Mouse (Mus musculus) liver, adult 2 months (tissue): ENCODE measurements at regions not wholly inside any gene's neighbourhood (a gene's known extent, or its start where the extent isn't known, plus 50 kb on each side); places are given as distances from the start of the nearest gene placed in this dataset.
"Not testable (repeated sequence)": the region's sequence is repeated elsewhere in the genome, so short reads cannot be mapped to it uniquely, and the experiment has no call there.

Experiments used
- DNase-seq: peaks from one replicate; pipeline ENCODE4 v3.0.0-alpha.2; 2011; ENCODE audit warnings: low read depth, low spot score; ENCODE audit errors: extremely low read depth
- H3K27ac ChIP-seq: fragments of 200-500 bp; replicated peaks from 2 replicates; pipeline ENCODE4 v1.5.1; 2012; ENCODE audit warnings: low read depth, mild to moderate bottlenecking, control low read depth, inconsistent platforms, low read length; ENCODE audit not compliant: insufficient read depth
- H3K27me3 ChIP-seq: fragments of 200-500 bp; 2 replicates; pipeline ENCODE4 v1.6.1; 2012; ENCODE audit warnings: mild to moderate bottlenecking, moderate library complexity, low read length, inconsistent platforms; ENCODE audit not compliant: control insufficient read depth, insufficient read depth
- H3K36me3 ChIP-seq: fragments of 200-500 bp; 2 replicates; pipeline ENCODE4 v1.6.1; 2012; ENCODE audit warnings: low read length, inconsistent platforms; ENCODE audit not compliant: control insufficient read depth, insufficient read depth
- H3K4me1 ChIP-seq: fragments of 200-500 bp; 2 replicates; pipeline ENCODE4 v1.6.1; 2011; ENCODE audit warnings: low read length; ENCODE audit not compliant: control insufficient read depth, insufficient read depth
- H3K4me3 ChIP-seq: fragments of 200-500 bp; 2 replicates; pipeline ENCODE4 v1.5.1; 2011; ENCODE audit warnings: low read depth, mild to moderate bottlenecking, control low read depth, low read length, moderate library complexity; ENCODE audit not compliant: insufficient read depth
- H3K79me2 ChIP-seq: fragments of 200-500 bp; 2 replicates; pipeline ENCODE4 v1.6.1; 2012; ENCODE audit warnings: inconsistent platforms, mild to moderate bottlenecking, low read length, moderate library complexity; ENCODE audit not compliant: control insufficient read depth, insufficient read depth
- H3K9ac ChIP-seq: fragments of 200-500 bp; 2 replicates; pipeline ENCODE4 v1.6.1; 2012; ENCODE audit warnings: low read depth, mild to moderate bottlenecking, control low read depth, inconsistent platforms, low read length
- CTCF ChIP-seq: fragments of 200-500 bp; IDR thresholded peaks from 2 replicates; pipeline ENCODE4 v1.5.1; 2011; ENCODE audit warnings: low read depth, low read length, control low read depth
- POLR2A ChIP-seq: fragments of 200-500 bp; IDR thresholded peaks from 2 replicates; pipeline ENCODE4 v1.6.1; 2011; ENCODE audit warnings: low read length, control low read depth; ENCODE audit not compliant: insufficient read depth; ENCODE audit errors: extremely low read depth
- WGBS: fragments of 180-500 bp; shearing (Covaris S2); methylation state at CpG from one replicate; pipeline ENCODE4 v1.1.7; 2018; 5-methylcytosine and 5-hydroxymethylcytosine counted together

- 90% methylated on average over 11 of the region's 11 CpGs for WGBS
- no peak for DNase-seq
- Histone ChIP-seq H3K4me1 (no peaks in the 10 kb centered on the region), H3K79me2 (no peaks in the 10 kb centered on the region), H3K9ac (no peak overlapping the region), H3K4me3 (no peak overlapping the region), H3K27me3 (no peaks in the 10 kb centered on the region), H3K36me3 (no peaks in the 10 kb centered on the region), H3K27ac (no peak overlapping the region)
- TF ChIP-seq CTCF = no peak
- TF ChIP-seq POLR2A = no peak
These were observed 209.3 kb downstream of the Plxna1 start for GRCm38 (mm10) chr6:89153027-89153662.

- 67% methylated on average over 1 of the region's 1 CpGs for WGBS
- DNase-seq = peak; percentile 49
- H3K79me2 ChIP-seq = no peaks in the 10 kb centered on the region
These were observed 204.9 kb downstream of the Plxna1 start for GRCm38 (mm10) chr6:89157501-89157900.

GRCm38 (mm10) chr6:89160051-89160450 lies 202.4 kb downstream of the Plxna1 start:
- no peak for DNase-seq
- no peak overlapping the region for H3K27ac ChIP-seq
- no peaks in the 10 kb centered on the region for H3K36me3 ChIP-seq
- no peak for TF ChIP-seq CTCF
- TF ChIP-seq POLR2A = no peak
- 82% methylated on average over 7 of the region's 7 CpGs for WGBS
- H3K4me3 ChIP-seq = no peak overlapping the region
- H3K9ac ChIP-seq = no peak overlapping the region
- no peaks in the 10 kb centered on the region for H3K27me3 ChIP-seq
- H3K79me2 ChIP-seq = no peaks in the 10 kb centered on the region
- H3K4me1 ChIP-seq = no peaks in the 10 kb centered on the region

More at GRCm38 (mm10) chr6:89157501-89157900, 204.9 kb downstream of the Plxna1 start:
- no peak for TF ChIP-seq CTCF
- no peak for TF ChIP-seq POLR2A
- H3K9ac ChIP-seq = no peak overlapping the region
- H3K4me3 ChIP-seq = no peak overlapping the region
- H3K4me1 ChIP-seq = no peaks in the 10 kb centered on the region
- no peaks in the 10 kb centered on the region for H3K27me3 ChIP-seq
- H3K36me3 ChIP-seq = no peaks in the 10 kb centered on the region
- no peak overlapping the region for H3K27ac ChIP-seq

GRCm38 (mm10) chr6:89161746-89162145 lies 200.7 kb downstream of the Plxna1 start:
- no peaks in the 10 kb centered on the region for H3K27me3 ChIP-seq
- H3K79me2 ChIP-seq = no peaks in the 10 kb centered on the region
- DNase-seq = no peak
- H3K4me3 ChIP-seq = no peak overlapping the region
- no peak overlapping the region for H3K27ac ChIP-seq
- WGBS = 100% methylated on average over 1 of the region's 1 CpGs
- no peaks in the 10 kb centered on the region for H3K36me3 ChIP-seq
- TF ChIP-seq POLR2A = no peak
- TF ChIP-seq CTCF = no peak
- H3K9ac ChIP-seq = no peak overlapping the region
- no peaks in the 10 kb centered on the region for H3K4me1 ChIP-seq

DNA sequence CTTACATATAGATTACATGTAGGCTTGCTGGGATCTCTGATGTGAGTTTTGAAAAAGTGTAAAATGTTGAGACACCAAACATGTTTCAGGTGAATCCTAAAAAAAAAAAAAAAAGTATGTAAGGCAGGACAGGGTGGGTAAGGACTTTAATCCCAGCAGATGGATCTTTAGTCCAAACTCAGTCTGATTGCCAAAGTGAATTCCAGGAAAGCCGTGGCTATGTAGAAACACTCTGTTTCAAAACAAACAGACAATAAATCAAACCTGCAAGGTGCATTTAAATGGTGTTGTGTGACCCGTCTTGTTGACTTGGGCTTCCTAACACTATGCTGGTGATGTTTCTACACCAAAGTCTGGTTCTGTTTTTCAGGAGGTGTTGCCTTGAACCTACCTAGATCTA lies 192.9 kb downstream of the Plxna1 start:
- H3K27ac ChIP-seq = peak overlapping the region; percentile 90
- no peaks in the 10 kb centered on the region for H3K36me3 ChIP-seq
- TF ChIP-seq POLR2A (no peak), CTCF (no peak)
- H3K9ac ChIP-seq = no peak overlapping the region
- peaks cover 16% of the 10 kb centered on the region for H3K4me1 ChIP-seq
- DNase-seq = peak; percentile 97
- no peak overlapping the region for H3K4me3 ChIP-seq
- no peaks in the 10 kb centered on the region for H3K79me2 ChIP-seq
- no peaks in the 10 kb centered on the region for H3K27me3 ChIP-seq
- 14% methylated on average over 2 of the region's 2 CpGs for WGBS

DNA sequence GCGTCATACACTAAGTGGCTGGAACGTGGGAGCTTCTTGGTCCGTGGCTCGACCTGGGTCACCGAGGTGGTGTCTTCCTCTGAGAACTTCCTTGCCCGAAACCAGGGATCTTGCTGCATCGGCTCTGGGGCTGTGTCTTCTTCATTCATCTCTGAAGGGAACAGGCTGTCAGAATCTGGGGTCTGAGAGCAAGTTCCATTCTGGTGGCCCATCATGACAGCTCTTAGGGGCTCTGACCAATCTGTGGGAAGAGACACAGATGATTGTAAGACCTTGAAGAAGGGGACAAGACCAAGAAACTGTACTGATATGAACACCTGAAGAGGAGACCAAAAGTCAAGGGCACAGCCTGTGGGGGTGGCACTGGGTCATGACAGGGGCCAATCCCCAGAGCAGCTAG lies 177.5 kb downstream of the Plxna1 start:
- not testable (repeated sequence) for H3K27me3 ChIP-seq, H3K9ac ChIP-seq, H3K79me2 ChIP-seq, DNase-seq, H3K4me1 ChIP-seq, H3K27ac ChIP-seq, H3K4me3 ChIP-seq, H3K36me3 ChIP-seq
- 90% methylated on average over 2 of the region's 7 CpGs for WGBS

GRCm38 (mm10) chr6:89200514-89201284 lies 161.7 kb downstream of the Plxna1 start:
- WGBS = 14% methylated on average over 19 of the region's 19 CpGs
- not testable (repeated sequence) for H3K27me3 ChIP-seq

More at GRCm38 (mm10) chr6:89200514-89201284, 161.7 kb downstream of the Plxna1 start:
- not testable (repeated sequence) for H3K4me1 ChIP-seq, H3K36me3 ChIP-seq, H3K27ac ChIP-seq, H3K79me2 ChIP-seq
- Histone ChIP-seq H3K4me3 (peak overlapping the region; percentile 41; the same call in 1 of the 2 replicates), H3K9ac (peak overlapping the region; percentile 21; the same call in 1 of the 2 replicates)
- peak; percentile 62 for DNase-seq
